Comparison of ENCODE assay signal across 20 mouse cellular contexts in the genomic region with DNA sequence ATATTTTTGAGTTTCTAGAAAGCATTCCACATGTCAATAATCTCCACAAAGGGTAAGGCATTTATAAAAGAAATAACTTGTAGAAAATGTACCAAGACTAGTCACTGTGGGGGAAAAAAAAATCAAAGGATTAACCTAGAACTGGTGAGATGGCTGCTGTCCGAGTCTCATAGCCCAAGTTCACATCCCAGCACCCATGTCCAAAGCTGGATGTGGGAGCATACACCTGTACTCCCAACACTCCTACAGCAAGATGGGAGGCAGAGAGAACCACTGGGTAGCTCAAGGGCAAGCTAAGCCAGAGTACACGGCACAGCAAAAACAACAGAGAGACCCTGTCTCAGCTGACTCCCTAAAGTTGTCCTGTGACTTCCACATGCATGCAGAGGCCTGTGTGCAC. TPM values are rescaled to one million over a fixed set of nuclear protein-coding genes. Genes with fewer than 3 reads are reported as not detected.
"Had no signal": no experiment of that assay in that cellular context is flagged by ENCODE, and none has a peak within 500 bp of the region (broad histone marks: within the 10 kb centered on the region; RNA-seq: fewer than 3 reads in every experiment).

No protein-coding gene starts in this region.

- H3K27ac ChIP-seq: liver, embryonic 15.5 days; lung, embryonic 15.5 days; midbrain, embryonic 12.5 days; neural tube, embryonic 13.5 days; neural tube, embryonic 15.5 days had no signal

- H3K9me3 ChIP-seq: liver, embryonic 15.5 days; lung, embryonic 15.5 days; midbrain, embryonic 12.5 days; neural tube, embryonic 13.5 days; neural tube, embryonic 15.5 days had no signal

- H3K27me3 ChIP-seq: liver, embryonic 15.5 days; lung, embryonic 15.5 days; midbrain, embryonic 12.5 days; neural tube, embryonic 13.5 days; neural tube, embryonic 15.5 days had no signal

- DNase-seq: liver, postnatal 0 days; lung, adult 2 months; lung, postnatal 14 days; lung, postnatal 4 days; right cerebral cortex, adult 18-20 months; right cerebral cortex, postnatal 25 days; right cerebral cortex, postnatal 4 days; thymus, adult 18-20 months; thymus, postnatal 14 days; thymus, postnatal 36 days had no signal

- H3K36me3 ChIP-seq: liver, embryonic 15.5 days; midbrain, embryonic 12.5 days; neural tube, embryonic 13.5 days; neural tube, embryonic 15.5 days had no signal

- H3K4me3 ChIP-seq: liver, embryonic 15.5 days; lung, embryonic 15.5 days; midbrain, embryonic 12.5 days; myocyte; neural tube, embryonic 13.5 days; neural tube, embryonic 15.5 days had no signal

- H3K4me1 ChIP-seq: liver, embryonic 15.5 days had no signal

- H3K4me2 ChIP-seq: liver, embryonic 15.5 days; lung, embryonic 15.5 days; midbrain, embryonic 12.5 days; neural tube, embryonic 13.5 days; neural tube, embryonic 15.5 days had no signal

- ATAC-seq: liver, postnatal 0 days; lung, postnatal 0 days; midbrain, embryonic 16.5 days had no signal

- H3K9ac ChIP-seq: liver, embryonic 15.5 days; liver, postnatal 0 days; lung, embryonic 15.5 days; midbrain, embryonic 12.5 days; neural tube, embryonic 13.5 days; neural tube, embryonic 15.5 days had no signal

RNA-seq across cellular contexts. Expression of a gene that starts 47.5 kb away (rescaled TPM):
- total RNA-seq: megakaryocyte, adult 5-6 weeks; megakaryocyte-erythroid progenitor cell, adult 5-6 weeks had no signal
